Mouse (Mus musculus) adrenal gland, adult 18-20 months (tissue): ENCODE results near the gene Tmem119. TPM values are rescaled to one million over a fixed set of nuclear protein-coding genes. Genes with fewer than 3 reads are reported as not detected.
"Not testable (repeated sequence)": the region's sequence is repeated elsewhere in the genome, so short reads cannot be mapped to it uniquely, and the experiment has no call there.

Experiments
- DNase-seq, 2 experiments: peaks; one replicate each; pipeline ENCODE4 v3.0.0; 2021 to 2022; ENCODE audit warnings: low spot score in 2 of 2
- total RNA-seq, 2 experiments: library from RNA; stranded (reverse); gene quantifications; 1 replicate in 1 of 2; 2 replicates in 1 of 2; pipeline ENCODE4 v1.2.3; 2021

Tmem119 gene
- total RNA-seq, 2 experiments from 2014 or later = 6.8 to 12.3 TPM

- no peak for DNase-seq
These were observed 9.7 kb downstream of the Tmem119 start for GRCm38 (mm10) chr5:113790453-113791196.

GRCm38 (mm10) chr5:113789075-113789788, 11.1 kb downstream of the Tmem119 start:
- DNase-seq = no peak

- no peak for DNase-seq
These were observed 11.7 kb downstream of the Tmem119 start for GRCm38 (mm10) chr5:113788645-113789044.

- no peak for DNase-seq
These were observed 13.3 kb downstream of the Tmem119 start for GRCm38 (mm10) chr5:113786985-113787384.

GRCm38 (mm10) chr5:113784104-113784503, 16.2 kb downstream of the Tmem119 start:
- DNase-seq = not testable (repeated sequence)

- no peak for DNase-seq
These were observed 16.7 kb downstream of the Tmem119 start for GRCm38 (mm10) chr5:113783581-113784001.

- no peak for DNase-seq
These were observed 17.7 kb downstream of the Tmem119 start for GRCm38 (mm10) chr5:113782624-113783023.

GRCm38 (mm10) chr5:113781875-113782274, 18.4 kb downstream of the Tmem119 start:
- DNase-seq = no peak

- no peak for DNase-seq
These were observed 19.1 kb downstream of the Tmem119 start for GRCm38 (mm10) chr5:113781254-113781653.

- DNase-seq = no peak
These were observed 19.6 kb downstream of the Tmem119 start for GRCm38 (mm10) chr5:113780763-113781162.

- no peak for DNase-seq
These were observed 20.1 kb downstream of the Tmem119 start for GRCm38 (mm10) chr5:113780082-113780752.

GRCm38 (mm10) chr5:113779569-113779968, 20.7 kb downstream of the Tmem119 start:
- peak in 1 of 2 experiments; percentile 40 for DNase-seq

GRCm38 (mm10) chr5:113777728-113778127, 22.6 kb downstream of the Tmem119 start:
- peak in 1 of 2 experiments; percentile 48 for DNase-seq

GRCm38 (mm10) chr5:113776896-113777226, 23.5 kb downstream of the Tmem119 start:
- no peak for DNase-seq

- no peak for DNase-seq
These were observed 24.0 kb downstream of the Tmem119 start for GRCm38 (mm10) chr5:113776128-113776895.

GRCm38 (mm10) chr5:113775585-113775984, 24.7 kb downstream of the Tmem119 start:
- DNase-seq = no peak

GRCm38 (mm10) chr5:113773664-113774063, 26.7 kb downstream of the Tmem119 start:
- DNase-seq = peak; percentile 94 to 96

GRCm38 (mm10) chr5:113772905-113773519, 27.3 kb downstream of the Tmem119 start:
- DNase-seq = no peak

- DNase-seq = peak; percentile 96 to 99
These were observed 27.8 kb downstream of the Tmem119 start, which contains the start of the genes Sart3 and Iscu for GRCm38 (mm10) chr5:113772450-113772895. Gene Sart3, minus strand, starts transcription at chr5:113772510. Gene Iscu, plus strand, starts transcription at chr5:113772748.
